Mouse (Mus musculus) embryo, embryonic 9.5 days (tissue): ENCODE data around the gene Micu1.

Experiments used
- DNase-seq: peaks from one replicate; pipeline ENCODE4 v3.0.0-alpha.2; 2017; ENCODE audit errors: extremely low spot score

Gene Micu1

GRCm38 (mm10) chr10:59774141-59774534 is 71.9 kb downstream of the Micu1 start:
- DNase-seq = no peak

- no peak for DNase-seq
These were observed 75.0 kb downstream of the Micu1 start for GRCm38 (mm10) chr10:59777246-59777645.

- DNase-seq = no peak
These were observed 75.9 kb downstream of the Micu1 start for GRCm38 (mm10) chr10:59778137-59778710.

GRCm38 (mm10) chr10:59780698-59781097 is 78.4 kb downstream of the Micu1 start:
- no peak for DNase-seq

- no peak for DNase-seq
These were observed 79.1 kb downstream of the Micu1 start for GRCm38 (mm10) chr10:59781205-59781931.

GRCm38 (mm10) chr10:59784731-59785685 is 82.7 kb downstream of the Micu1 start:
- no peak for DNase-seq

- DNase-seq = no peak
These were observed 84.0 kb downstream of the Micu1 start for GRCm38 (mm10) chr10:59786289-59786688.

- DNase-seq = no peak
These were observed 85.0 kb downstream of the Micu1 start for GRCm38 (mm10) chr10:59787140-59787800.

GRCm38 (mm10) chr10:59787870-59788269 is 85.6 kb downstream of the Micu1 start:
- DNase-seq = no peak

- DNase-seq = no peak
These were observed 88.1 kb downstream of the Micu1 start for GRCm38 (mm10) chr10:59790291-59790929.

GRCm38 (mm10) chr10:59791896-59792295 is 89.6 kb downstream of the Micu1 start:
- no peak for DNase-seq

GRCm38 (mm10) chr10:59792575-59793176 is 90.4 kb downstream of the Micu1 start:
- no peak for DNase-seq

GRCm38 (mm10) chr10:59793454-59793853 is 91.2 kb downstream of the Micu1 start:
- no peak for DNase-seq

- DNase-seq = no peak
These were observed 92.8 kb downstream of the Micu1 start for GRCm38 (mm10) chr10:59795085-59795484.

GRCm38 (mm10) chr10:59795902-59796301 is 93.6 kb downstream of the Micu1 start:
- DNase-seq = no peak

GRCm38 (mm10) chr10:59798371-59798770 is 96.1 kb downstream of the Micu1 start:
- no peak for DNase-seq

GRCm38 (mm10) chr10:59799303-59800044 is 97.2 kb downstream of the Micu1 start:
- DNase-seq = no peak

GRCm38 (mm10) chr10:59800159-59800558 is 97.9 kb downstream of the Micu1 start:
- no peak for DNase-seq

- no peak for DNase-seq
These were observed 98.7 kb downstream of the Micu1 start for GRCm38 (mm10) chr10:59800826-59801501.

GRCm38 (mm10) chr10:59808677-59809076 is 106.4 kb downstream of the Micu1 start:
- no peak for DNase-seq
